Mouse (Mus musculus) embryonic fibroblast, embryonic 13.5 days (primary cell): ENCODE data around the gene Gm9758.
"Not testable (repeated sequence)": the region's sequence is repeated elsewhere in the genome, so short reads cannot be mapped to it uniquely, and the experiment has no call there.

Source experiments
- CTCF ChIP-seq: IDR thresholded peaks from 2 replicates; pipeline ENCODE4 v1.5.1; 2011; ENCODE audit warnings: mild to moderate bottlenecking, control low read depth, low read length, moderate library complexity, borderline replicate concordance; ENCODE audit not compliant: insufficient read depth
- POLR2A ChIP-seq: IDR thresholded peaks from 2 replicates; pipeline ENCODE4 v1.6.1; 2011; ENCODE audit warnings: low read depth, mild to moderate bottlenecking, control low read depth, low read length, moderate library complexity

DNA sequence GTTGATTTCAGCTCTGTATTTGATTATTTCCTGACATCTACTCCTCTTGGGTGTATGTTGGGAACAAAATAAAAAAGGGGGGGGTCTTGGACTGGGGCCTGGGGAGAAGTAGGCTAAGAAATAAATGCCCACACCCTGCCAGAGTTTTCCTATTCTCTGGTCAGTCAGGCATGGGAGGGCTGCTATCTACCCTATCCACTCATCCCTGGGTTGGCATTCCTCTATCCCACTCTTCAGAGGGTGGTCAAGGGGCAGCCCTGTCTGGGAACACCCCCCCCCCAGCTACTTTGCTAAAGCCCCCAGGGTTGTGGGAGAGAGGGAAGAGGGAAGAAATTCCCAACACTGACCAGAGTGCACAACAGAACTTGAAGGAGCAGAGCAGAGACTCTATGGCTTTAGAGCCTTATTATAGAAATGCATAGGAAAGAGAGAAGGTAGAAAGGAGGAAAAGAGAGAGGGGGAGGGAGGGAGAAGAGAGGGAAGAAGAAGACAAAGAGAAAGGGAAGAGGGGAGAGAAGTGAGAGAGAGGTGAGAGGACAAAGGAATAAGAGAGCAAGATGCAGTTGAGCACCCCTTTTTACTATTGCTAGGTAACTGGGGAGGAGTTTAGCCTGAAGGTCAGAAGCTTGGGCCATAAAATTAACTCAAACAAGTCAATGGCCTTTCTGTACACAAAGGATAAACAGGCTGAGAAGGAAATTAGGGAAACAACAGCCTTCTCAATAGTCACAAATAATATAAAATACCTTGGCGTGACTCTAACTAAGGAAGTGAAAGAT lies 41.4 kb upstream of the Gm9758 start:
- TF ChIP-seq POLR2A, CTCF: not testable (repeated sequence)
